Mouse (Mus musculus) testis, adult 2 months (tissue): ENCODE results near the gene Olfr606.

Source experiments
- CTCF ChIP-seq: fragments of 200-500 bp; IDR thresholded peaks from 2 replicates; pipeline ENCODE4 v1.5.1; 2012; ENCODE audit warnings: low read depth, mild to moderate bottlenecking, inconsistent platforms, low read length, moderate library complexity; ENCODE audit not compliant: control insufficient read depth, insufficient read depth, insufficient replicate concordance
- POLR2A ChIP-seq: fragments of 200-500 bp; IDR thresholded peaks from 2 replicates; pipeline ENCODE4 v1.6.1; 2012; ENCODE audit warnings: low read depth, mild to moderate bottlenecking, inconsistent platforms, low read length, moderate library complexity; ENCODE audit not compliant: control insufficient read depth

- no peak for TF ChIP-seq POLR2A
- TF ChIP-seq CTCF = no peak
Observed at GRCm38 (mm10) chr7:103445339-103445738, 3.5 kb upstream of the Olfr606 start, which contains the start of gene Olfr605.
